Mouse (Mus musculus) G1E (cell line): ENCODE data around the gene Ermap.

Source experiments
- CTCF ChIP-seq: IDR thresholded peaks from 2 replicates; pipeline ENCODE4 v1.5.1; 2012; ENCODE audit warnings: low read depth, low read length, inconsistent platforms, mixed read lengths
- GATA1 ChIP-seq: IDR thresholded peaks from 2 replicates; pipeline ENCODE4 v1.6.1; 2012; ENCODE audit warnings: borderline replicate concordance, low read length, inconsistent platforms, mixed read lengths
- GATA2 ChIP-seq: IDR thresholded peaks from 2 replicates; pipeline ENCODE4 v1.6.1; 2012; ENCODE audit warnings: low read depth, low read length, inconsistent platforms, borderline replicate concordance
- TAL1 ChIP-seq: conservative IDR thresholded peaks from 2 replicates; pipeline ENCODE4 v1.6.1; 2012; ENCODE audit warnings: low read depth, low read length, inconsistent platforms, mixed read lengths

- TF ChIP-seq CTCF = no peak
- TF ChIP-seq GATA2 = no peak
- no peak for TF ChIP-seq TAL1
- TF ChIP-seq GATA1 = no peak
Observed at GRCm38 (mm10) chr4:119195582-119196320, 5.9 kb upstream of the Ermap start.
